Mouse (Mus musculus) cerebellum, adult 2 months (tissue): ENCODE data around the gene Ghr. TPM values are rescaled to one million over a fixed set of nuclear protein-coding genes. Genes with fewer than 3 reads are reported as not detected.
A peak's percentile ranks its signal among the peaks of the same experiment; 100 is the strongest.

Source experiments
- DNase-seq, 2 experiments: peaks; one replicate each; pipeline ENCODE4 v3.0.0; 2021
- H3K27ac ChIP-seq: fragments of 200-500 bp; 2 replicates; pipeline ENCODE4 v1.5.1; 2012; ENCODE audit warnings: low read length, control low read depth, inconsistent platforms; ENCODE audit not compliant: insufficient read depth
- H3K27me3 ChIP-seq: fragments of 200-500 bp; 2 replicates; pipeline ENCODE4 v1.6.1; 2012; ENCODE audit warnings: inconsistent platforms, mild to moderate bottlenecking, low read length, moderate library complexity; ENCODE audit not compliant: control insufficient read depth, insufficient read depth
- H3K4me1 ChIP-seq: fragments of 200-500 bp; 2 replicates; pipeline ENCODE4 v1.6.1; 2011; ENCODE audit warnings: low read length; ENCODE audit not compliant: control insufficient read depth, insufficient read depth
- H3K4me3 ChIP-seq: fragments of 200-500 bp; replicated peaks from 2 replicates; pipeline ENCODE3; 2011; ENCODE audit warnings: mild to moderate bottlenecking, low read depth, low read length, control low read depth; ENCODE audit not compliant: insufficient read depth
- CTCF ChIP-seq: fragments of 200-500 bp; IDR thresholded peaks from 2 replicates; pipeline ENCODE4 v1.5.1; 2011; ENCODE audit warnings: low read depth, mild to moderate bottlenecking, control low read depth, low read length, moderate library complexity, borderline replicate concordance; ENCODE audit not compliant: insufficient read depth
- POLR2A ChIP-seq: fragments of 200-500 bp; IDR thresholded peaks from 2 replicates; pipeline ENCODE4 v1.6.1; 2011; ENCODE audit warnings: low read length, control low read depth, borderline replicate concordance; ENCODE audit not compliant: insufficient read depth
- WGBS: fragments of 180-500 bp; shearing (Covaris S2); methylation state at CpG from one replicate; pipeline ENCODE4 v1.1.7; 2018; 5-methylcytosine and 5-hydroxymethylcytosine counted together
- polyA plus RNA-seq: library from polyadenylated mRNA; depleted of rRNA; stranded (reverse); fragments of >200 nt; gene quantifications from 2 replicates; pipeline ENCODE4 v1.2.3, GENCODE M21; 2012; rRNA removed

Ghr gene
- polyA plus RNA-seq = 4.8 and 5.0 TPM in 2 replicates

DNA sequence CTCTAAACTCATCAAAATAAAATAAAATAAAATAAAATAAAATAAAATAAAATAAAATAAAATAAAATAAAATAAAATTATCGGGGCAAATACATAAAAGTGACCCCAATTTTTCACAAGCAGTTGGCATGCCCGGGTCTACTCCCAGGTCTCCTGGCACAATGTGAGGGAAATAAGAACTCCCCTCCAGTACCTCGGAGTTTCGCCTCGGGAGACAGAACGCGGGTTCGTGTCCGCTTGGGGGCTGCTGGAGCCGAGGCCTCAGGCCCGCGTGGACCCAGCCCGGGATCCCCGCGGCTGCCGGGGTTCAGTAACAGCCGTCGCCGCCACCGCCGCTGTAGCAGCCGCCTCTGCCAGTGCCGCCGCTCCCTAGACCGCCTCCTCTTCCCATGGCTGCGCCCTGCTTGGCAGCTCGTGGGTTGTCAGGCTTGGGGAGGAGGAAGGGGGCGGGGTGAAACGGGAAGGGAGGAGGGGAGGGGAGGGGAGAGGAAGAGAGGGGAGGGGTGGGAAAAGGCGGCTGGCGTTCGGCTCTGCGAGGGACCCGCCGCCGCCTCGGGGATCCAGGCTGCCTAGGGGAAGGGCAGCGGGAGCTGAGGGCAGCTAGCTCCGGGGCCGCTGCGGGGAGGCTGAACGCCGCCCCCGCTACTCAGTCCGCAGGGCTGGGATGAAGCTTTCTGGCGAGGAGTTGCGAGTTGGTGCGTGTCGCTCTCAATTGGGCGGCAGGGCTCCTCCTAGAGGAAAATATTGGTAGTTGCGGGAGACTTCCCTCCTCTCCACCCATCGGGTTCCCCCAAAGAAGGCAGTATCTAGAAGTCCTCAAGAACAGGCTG, at the start of gene Ghr:
Gene Ghr, minus strand, starts transcription at position 686 of the 830 bp plus-strand sequence.
- peak within 1 kb of the TSS; percentile 70 for H3K4me3 ChIP-seq
- no peak within 1 kb of the TSS for H3K27ac ChIP-seq
- under 1% methylated on average over 49 of the region's 52 CpGs for WGBS
- peak; percentile 73 for TF ChIP-seq CTCF
- no peak for TF ChIP-seq POLR2A
- H3K27me3 ChIP-seq = no peaks in the 10 kb centered on the region
- peak; percentile 84 to 86 for DNase-seq
- H3K4me1 ChIP-seq = peaks cover 5% of the 10 kb centered on the region; the same call in 1 of the 2 replicates

DNA sequence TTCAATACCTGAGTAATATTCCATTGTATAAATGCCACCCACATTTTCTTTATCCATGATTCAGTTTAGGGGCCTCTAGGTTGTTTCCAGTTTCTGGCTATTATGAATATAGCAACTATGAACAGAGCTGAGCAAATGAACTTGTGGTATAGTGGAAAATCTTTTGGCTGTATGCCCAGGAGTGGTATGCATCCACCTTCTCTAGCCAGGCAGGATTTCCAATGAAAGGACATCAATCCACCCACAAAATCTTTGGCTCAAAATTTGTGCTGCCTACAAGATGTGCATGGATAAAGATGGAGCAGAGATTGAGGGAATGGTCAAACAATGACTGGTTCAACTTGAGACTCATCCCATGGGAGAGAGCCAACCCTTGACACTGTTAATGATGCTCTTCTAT, 39.5 kb upstream of the Ghr start:
- Histone ChIP-seq H3K4me3 (no peak overlapping the region), H3K4me1 (no peaks in the 10 kb centered on the region), H3K27ac (no peak overlapping the region), H3K27me3 (no peaks in the 10 kb centered on the region)
- no peak for DNase-seq
- TF ChIP-seq POLR2A (no peak), CTCF (no peak)

GRCm38 (mm10) chr15:3620368-3620767, 37.1 kb upstream of the Ghr start:
- H3K4me3 ChIP-seq = no peak overlapping the region
- TF ChIP-seq CTCF = no peak
- TF ChIP-seq POLR2A = no peak
- no peak for DNase-seq
- H3K27me3 ChIP-seq = no peaks in the 10 kb centered on the region
- no peak overlapping the region for H3K27ac ChIP-seq
- 89% methylated on average over 3 of the region's 3 CpGs for WGBS
- no peaks in the 10 kb centered on the region for H3K4me1 ChIP-seq

GRCm38 (mm10) chr15:3618311-3618710, 35.0 kb upstream of the Ghr start:
- TF ChIP-seq POLR2A = no peak
- no peak for TF ChIP-seq CTCF
- 94% methylated on average over 3 of the region's 3 CpGs for WGBS
- no peaks in the 10 kb centered on the region for H3K4me1 ChIP-seq
- no peak overlapping the region for H3K27ac ChIP-seq
- DNase-seq = no peak
- no peaks in the 10 kb centered on the region for H3K27me3 ChIP-seq
- no peak overlapping the region for H3K4me3 ChIP-seq

DNA sequence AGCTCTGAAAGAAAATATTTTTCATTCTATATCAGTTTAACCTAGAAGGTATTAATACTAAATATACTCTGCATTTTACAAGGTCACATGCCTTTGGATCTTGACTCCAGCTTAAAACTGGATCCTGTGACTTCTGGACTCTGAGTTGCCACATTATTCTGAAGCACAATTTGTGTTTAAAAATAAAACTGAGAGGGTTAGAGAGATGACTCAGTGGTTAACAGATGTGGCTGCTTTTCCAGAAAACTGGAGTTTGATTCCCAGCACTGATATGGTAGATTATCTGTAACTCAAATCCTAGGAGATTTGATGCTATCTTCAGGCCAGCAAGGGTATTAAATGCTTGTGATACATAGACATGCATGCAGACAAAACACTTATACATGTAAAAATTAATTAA, 28.7 kb upstream of the Ghr start:
- Histone ChIP-seq H3K4me1 (no peaks in the 10 kb centered on the region), H3K4me3 (no peak overlapping the region), H3K27ac (no peak overlapping the region), H3K27me3 (no peaks in the 10 kb centered on the region)
- no peak for TF ChIP-seq CTCF
- no peak for TF ChIP-seq POLR2A
- DNase-seq = no peak

DNA sequence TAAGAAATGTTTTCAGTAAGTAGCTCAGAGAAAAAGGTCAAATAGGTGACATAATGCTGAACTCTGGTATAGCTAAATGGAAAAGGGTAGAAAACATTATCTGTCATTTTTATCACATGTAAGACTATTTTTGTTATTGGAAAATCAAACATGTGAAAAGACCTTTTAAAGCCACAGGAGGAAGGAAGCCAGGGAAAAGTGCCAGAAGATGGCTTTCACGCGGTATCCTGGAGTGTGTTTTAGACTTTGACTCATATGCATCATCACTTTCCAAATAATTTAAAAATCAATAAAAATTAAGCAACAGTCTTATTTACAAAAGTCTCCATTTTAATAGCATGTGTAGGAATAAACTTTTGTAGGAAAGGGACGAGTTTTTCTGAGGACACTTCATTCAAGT, 24.7 kb upstream of the Ghr start:
- 74% methylated on average over 3 of the region's 3 CpGs for WGBS
- no peak overlapping the region for H3K4me3 ChIP-seq
- no peak overlapping the region for H3K27ac ChIP-seq
- no peaks in the 10 kb centered on the region for H3K27me3 ChIP-seq
- no peaks in the 10 kb centered on the region for H3K4me1 ChIP-seq
- no peak for TF ChIP-seq POLR2A
- no peak for TF ChIP-seq CTCF
- no peak for DNase-seq

DNA sequence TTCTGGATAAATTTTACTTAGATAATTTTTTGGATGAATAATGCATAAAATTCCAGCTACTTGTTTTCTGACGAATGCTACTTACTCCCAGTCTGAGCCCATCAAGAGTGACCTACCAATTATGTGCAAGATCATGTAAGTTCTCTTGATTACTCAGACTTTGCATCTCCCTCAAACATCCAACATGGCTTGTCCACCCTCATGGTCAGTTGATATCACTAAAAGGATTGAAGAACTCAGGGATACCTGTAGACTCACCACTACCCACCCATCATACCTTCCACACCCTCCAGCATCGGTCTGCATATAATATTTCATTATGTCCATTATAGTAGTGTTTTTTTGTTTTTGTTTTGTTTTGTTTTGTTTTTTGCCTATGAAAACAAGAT, 18.8 kb upstream of the Ghr start:
- WGBS = 95% methylated on average over 2 of the region's 2 CpGs
- Histone ChIP-seq H3K4me1 (no peaks in the 10 kb centered on the region; the same call in 1 of the 2 replicates), H3K4me3 (no peak overlapping the region), H3K27ac (no peak overlapping the region), H3K27me3 (no peaks in the 10 kb centered on the region)
- no peak for DNase-seq
- TF ChIP-seq POLR2A (no peak), CTCF (no peak)

DNA sequence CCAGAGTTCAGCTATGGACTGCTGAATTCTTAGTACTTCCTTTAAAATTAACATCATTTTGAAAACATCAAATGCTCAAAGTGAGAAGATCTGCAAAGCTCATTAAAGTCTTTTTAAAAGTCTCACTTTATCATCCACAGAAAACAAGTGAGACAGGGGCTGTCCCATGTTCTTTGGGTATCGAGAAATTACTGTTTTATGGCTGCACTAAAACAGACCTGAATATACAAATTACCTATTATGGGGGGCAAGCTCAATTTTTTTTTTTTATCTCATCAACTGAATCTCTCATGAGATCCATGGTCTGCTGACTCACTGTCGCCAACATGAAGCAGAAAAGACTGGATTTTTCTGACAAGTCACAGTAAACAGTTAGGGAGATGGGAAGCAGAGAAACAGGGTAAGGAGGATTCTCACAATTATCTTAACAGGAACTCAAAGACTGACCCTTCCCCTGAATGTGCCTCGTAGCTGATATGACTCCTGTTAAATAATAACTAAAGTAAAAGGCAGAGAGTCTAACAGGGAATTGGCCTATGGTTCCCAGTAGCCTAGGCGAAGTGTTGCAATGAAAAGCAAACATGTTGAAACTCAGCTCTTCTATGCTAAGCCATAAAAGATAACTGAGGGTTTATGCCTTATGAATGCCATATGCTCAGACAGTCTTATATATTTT, 18.3 kb upstream of the Ghr start:
- H3K4me1 ChIP-seq = no peaks in the 10 kb centered on the region; the same call in 1 of the 2 replicates
- no peak overlapping the region for H3K4me3 ChIP-seq
- no peak overlapping the region for H3K27ac ChIP-seq
- 78% methylated on average over 4 of the region's 4 CpGs for WGBS
- DNase-seq = no peak
- H3K27me3 ChIP-seq = no peaks in the 10 kb centered on the region
- TF ChIP-seq POLR2A = no peak
- TF ChIP-seq CTCF = no peak
